In the genomic region with DNA sequence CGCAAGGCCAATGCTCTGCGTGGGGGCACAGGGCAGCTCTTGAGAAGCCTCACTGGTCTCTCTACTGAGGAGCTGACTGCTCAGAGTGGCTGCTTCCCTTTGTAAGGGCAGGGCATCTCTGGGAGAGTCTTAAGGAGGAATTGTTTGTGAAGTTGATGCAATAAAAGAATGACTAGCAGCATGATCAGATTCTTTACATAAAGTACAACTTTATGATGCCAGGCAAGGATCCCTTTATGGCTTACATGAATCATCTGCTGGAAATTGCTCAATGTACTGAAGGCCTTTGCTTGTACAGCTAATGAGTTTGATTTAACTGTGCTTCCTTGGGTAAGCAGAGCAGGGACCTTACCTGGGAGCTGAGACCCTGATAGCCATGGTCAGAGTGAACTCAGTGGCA, we compare ENCODE assay signal across 22 mouse cellular contexts. TPM values are rescaled to one million over a fixed set of nuclear protein-coding genes. Genes with fewer than 3 reads are reported as not detected.
DNase-seq lines count a peak whose midpoint lies in the region; ATAC-seq and TF ChIP-seq lines count a peak whose summit lies in the region.
"Had no signal": no experiment of that assay in that cellular context is flagged by ENCODE, and none has a peak within 500 bp of the region (broad histone marks: within the 10 kb centered on the region; RNA-seq: fewer than 3 reads in every experiment).

No protein-coding gene starts in this region.

- H3K9me3 ChIP-seq in liver, postnatal 0 days (ENCODE audit: low read length), result no peaks in the 10 kb centered on the region
- H3K9me3 ChIP-seq in intestine, embryonic 15.5 days, result no peaks in the 10 kb centered on the region
- H3K9me3 ChIP-seq in stomach, postnatal 0 days (ENCODE audit: control insufficient read depth, low read length), result no peaks in the 10 kb centered on the region
- H3K9me3 ChIP-seq: embryonic facial prominence, embryonic 12.5 days; forebrain, embryonic 12.5 days; heart, embryonic 13.5 days; hindbrain, embryonic 15.5 days had no signal

- peaks cover 17% of the 10 kb centered on the region for H3K36me3 ChIP-seq in liver, adult 2 months (ENCODE audit: control insufficient read depth, insufficient read depth, low read length)
- H3K36me3 ChIP-seq in liver, postnatal 0 days (replicated peaks; ENCODE audit: insufficient read depth, low read length), result no peaks in the 10 kb centered on the region
- no peaks in the 10 kb centered on the region for H3K36me3 ChIP-seq in intestine, embryonic 15.5 days
- H3K36me3 ChIP-seq in stomach, postnatal 0 days (ENCODE audit: control insufficient read depth, insufficient read depth, low read length), result no peaks in the 10 kb centered on the region
- H3K36me3 ChIP-seq: embryonic facial prominence, embryonic 12.5 days; forebrain, embryonic 12.5 days; heart, embryonic 13.5 days; hindbrain, embryonic 15.5 days had no signal

- WGBS in liver, adult 2 months, result 92% methylated on average over 2 of the region's 2 CpGs
- 88% methylated on average over 2 of the region's 2 CpGs for WGBS in liver, postnatal 0 days (ENCODE audit: insufficient replicate concordance)
- WGBS in intestine, embryonic 15.5 days, result 54% methylated on average over 2 of the region's 2 CpGs
- 89% methylated on average over 2 of the region's 2 CpGs for WGBS in stomach, postnatal 0 days

- H3K9ac ChIP-seq in liver, adult 2 months (ENCODE audit: low read depth, low read length), result no peak overlapping the region
- H3K9ac ChIP-seq in liver, postnatal 0 days (replicated peaks), result no peak overlapping the region
- H3K9ac ChIP-seq in intestine, embryonic 15.5 days, result no peak overlapping the region
- no peak overlapping the region for H3K9ac ChIP-seq in stomach, postnatal 0 days (ENCODE audit: low read length)
- H3K9ac ChIP-seq: embryonic facial prominence, embryonic 12.5 days; forebrain, embryonic 12.5 days; forebrain, postnatal 0 days; heart, embryonic 13.5 days; hindbrain, embryonic 15.5 days had no signal

- H3K79me2 ChIP-seq in liver, adult 2 months (ENCODE audit: control insufficient read depth, insufficient read depth, low read length), result peaks cover 20% of the 10 kb centered on the region; the same call in 1 of the 2 replicates

- no peak for TF ChIP-seq CTCF in liver, adult 2 months (IDR thresholded peaks at IDR 0.05; ENCODE audit: low read depth, low read length)
- no peak for TF ChIP-seq CTCF in liver, postnatal 0 days (IDR thresholded peaks at IDR 0.05; ENCODE audit: low read depth)
- TF ChIP-seq CTCF in bone marrow macrophage, adult 2 months (IDR thresholded peaks at IDR 0.05; ENCODE audit: low read depth, low read length), result no peak
- TF ChIP-seq CTCF in stomach, postnatal 0 days (IDR thresholded peaks at IDR 0.05; ENCODE audit: low read depth), result no peak

- ATAC-seq in liver, postnatal 0 days, result no peak
- ATAC-seq in intestine, embryonic 15.5 days, result peak; percentile 90
- peak; percentile 68 for ATAC-seq in stomach, postnatal 0 days (ENCODE audit: low FRiP score, low TSS enrichment)
- ATAC-seq: forebrain, postnatal 0 days had no signal

- TF ChIP-seq POLR2A in liver, adult 2 months (IDR thresholded peaks at IDR 0.05; ENCODE audit: extremely low read depth, insufficient read depth, low read length), result no peak
- no peak for TF ChIP-seq POLR2A in bone marrow macrophage, adult 2 months (IDR thresholded peaks at IDR 0.05; ENCODE audit: borderline replicate concordance, low read depth, low read length)

- H3K27ac ChIP-seq in liver, adult 2 months (replicated peaks; ENCODE audit: insufficient read depth, low read depth, low read length), result peak overlapping the region; percentile 34; the same call in 1 of the 2 replicates
- no peak overlapping the region for H3K27ac ChIP-seq in liver, postnatal 0 days (ENCODE audit: low read depth)
- 0 out of 2 replicates have a peak overlapping the region, but pooled peaks have one; percentile 1 for H3K27ac ChIP-seq in bone marrow macrophage, adult 2 months (ENCODE audit: insufficient read depth, low read depth, low read length)
- no peak overlapping the region for H3K27ac ChIP-seq in intestine, embryonic 15.5 days
- no peak overlapping the region for H3K27ac ChIP-seq in stomach, postnatal 0 days (replicated peaks)
- H3K27ac ChIP-seq: embryonic facial prominence, embryonic 12.5 days; forebrain, embryonic 12.5 days; gastrocnemius, adult 2 months; heart, embryonic 13.5 days; hindbrain, embryonic 15.5 days had no signal

- H3K27me3 ChIP-seq in liver, adult 2 months (ENCODE audit: control insufficient read depth, insufficient read depth, low read length), result no peaks in the 10 kb centered on the region
- no peaks in the 10 kb centered on the region for H3K27me3 ChIP-seq in liver, postnatal 0 days (ENCODE audit: insufficient read depth, low read length)
- H3K27me3 ChIP-seq in intestine, embryonic 15.5 days (replicated peaks), result no peaks in the 10 kb centered on the region
- no peaks in the 10 kb centered on the region for H3K27me3 ChIP-seq in stomach, postnatal 0 days (ENCODE audit: control insufficient read depth, insufficient read depth, low read length)
- H3K27me3 ChIP-seq: embryonic facial prominence, embryonic 12.5 days; forebrain, embryonic 12.5 days; heart, embryonic 13.5 days; hindbrain, embryonic 15.5 days had no signal

- DNase-seq in liver, adult 2 months (ENCODE audit: extremely low read depth, low read depth, low spot score), result no peak
- DNase-seq in liver, postnatal 0 days, result no peak
- no peak for DNase-seq in stomach, postnatal 0 days (ENCODE audit: low spot score)
- no peak for DNase-seq in right cerebral cortex, postnatal 14 days
- DNase-seq in neural tube, embryonic 10.5 days (ENCODE audit: extremely low spot score, low spot score), result no peak
- DNase-seq in urinary bladder, adult 2 months (ENCODE audit: low spot score), result no peak
- DNase-seq: adrenal gland, adult 8-10 months; adrenal gland, postnatal 36 days; cerebellum, adult 11-12 months; cerebellum, adult 9-10 months; cerebellum, postnatal 25 days; forebrain, postnatal 0 days; gastrocnemius, adult 2 months; gastrocnemius, postnatal 25 days; heart, adult 11 months; heart, postnatal 36 days had no signal

- TF ChIP-seq EP300 in liver, postnatal 0 days (IDR thresholded peaks at IDR 0.05; ENCODE audit: low read depth), result no peak
- TF ChIP-seq EP300 in stomach, postnatal 0 days (optimal IDR thresholded peaks at IDR 0.05), result no peak

- no peak overlapping the region for H3K4me2 ChIP-seq in liver, postnatal 0 days (ENCODE audit: low read depth, low read length)
- no peak overlapping the region for H3K4me2 ChIP-seq in intestine, embryonic 15.5 days (replicated peaks)
- no peak overlapping the region for H3K4me2 ChIP-seq in stomach, postnatal 0 days (replicated peaks; ENCODE audit: low read depth)
- H3K4me2 ChIP-seq: embryonic facial prominence, embryonic 12.5 days; forebrain, embryonic 12.5 days; heart, embryonic 13.5 days; hindbrain, embryonic 15.5 days had no signal

- H3K4me1 ChIP-seq in liver, adult 2 months (ENCODE audit: control insufficient read depth, insufficient read depth, low read length), result peaks cover 46% of the 10 kb centered on the region
- H3K4me1 ChIP-seq in liver, postnatal 0 days (ENCODE audit: insufficient read depth), result peaks cover 9% of the 10 kb centered on the region
- peaks cover 39% of the 10 kb centered on the region for H3K4me1 ChIP-seq in bone marrow macrophage, adult 2 months (ENCODE audit: control insufficient read depth, insufficient read depth, low read length)
- H3K4me1 ChIP-seq in intestine, embryonic 15.5 days (replicated peaks), result 0 out of 2 replicates have a peak, but pooled peaks cover 2% of the 10 kb centered on the region
- H3K4me1 ChIP-seq in stomach, postnatal 0 days (replicated peaks; ENCODE audit: control insufficient read depth, insufficient read depth), result 0 out of 2 replicates have a peak, but pooled peaks cover 2% of the 10 kb centered on the region
- H3K4me1 ChIP-seq: embryonic facial prominence, embryonic 12.5 days; forebrain, embryonic 12.5 days; heart, embryonic 13.5 days; hindbrain, embryonic 15.5 days had no signal

- no peak overlapping the region for H3K4me3 ChIP-seq in liver, adult 2 months (ENCODE audit: insufficient read depth, low read depth, low read length)
- H3K4me3 ChIP-seq in liver, postnatal 0 days (ENCODE audit: low read depth, low read length), result no peak overlapping the region
- no peak overlapping the region for H3K4me3 ChIP-seq in bone marrow macrophage, adult 2 months (ENCODE audit: insufficient read depth, low read length)
- H3K4me3 ChIP-seq in intestine, embryonic 15.5 days (replicated peaks), result no peak overlapping the region
- no peak overlapping the region for H3K4me3 ChIP-seq in stomach, postnatal 0 days (ENCODE audit: low read depth, low read length)
- H3K4me3 ChIP-seq: embryonic facial prominence, embryonic 12.5 days; forebrain, embryonic 12.5 days; gastrocnemius, adult 2 months; heart, embryonic 13.5 days; hindbrain, embryonic 15.5 days had no signal

RNA-seq across cellular contexts. Expression of gene Sqor, which starts 18.7 kb away (rescaled TPM):
- 332 and 378 TPM in 2 replicates for total RNA-seq in liver, adult 2 months (2014; rRNA removed)
- polyA plus RNA-seq in liver, adult 2 months (2012; rRNA removed), result 162 and 165 TPM in 2 replicates
- 14.6 and 15.4 TPM in 2 replicates for polyA plus RNA-seq in liver, postnatal 0 days (2015; fragmentation: Nextera tagmentation; extraction: Ambion mirVana)
- 111 and 118 TPM in 2 replicates for polyA plus RNA-seq in bone marrow macrophage, adult 2 months (2012; ENCODE audit: insufficient read depth, insufficient read length, missing spikeins)
- polyA plus RNA-seq in intestine, embryonic 15.5 days (2015; fragmentation: Nextera tagmentation; extraction: Ambion mirVana), result 25.7 and 27.3 TPM in 2 replicates
- polyA plus RNA-seq in stomach, postnatal 0 days (2015; fragmentation: Nextera tagmentation; extraction: Ambion mirVana), result 79.2 and 90.4 TPM in 2 replicates
- polyA plus RNA-seq in urinary bladder, adult 2 months (2012; rRNA removed), result 87.2 and 91.2 TPM in 2 replicates

RNA-seq across cellular contexts. Expression of gene Bloc1s6, which starts 45.4 kb away (rescaled TPM):
- 7.7 and 8.5 TPM in 2 replicates for total RNA-seq in liver, adult 2 months (2014; rRNA removed)
- polyA plus RNA-seq in liver, adult 2 months (2012; rRNA removed), result 11.1 and 17.2 TPM in 2 replicates
- polyA plus RNA-seq in liver, postnatal 0 days (2015; fragmentation: Nextera tagmentation; extraction: Ambion mirVana), result 12.6 and 13.4 TPM in 2 replicates
- polyA plus RNA-seq in bone marrow macrophage, adult 2 months (2012; ENCODE audit: insufficient read depth, insufficient read length, missing spikeins), result 48.0 and 48.8 TPM in 2 replicates
- 46.8 and 46.9 TPM in 2 replicates for polyA plus RNA-seq in intestine, embryonic 15.5 days (2015; fragmentation: Nextera tagmentation; extraction: Ambion mirVana)
- 30.4 and 32.7 TPM in 2 replicates for polyA plus RNA-seq in stomach, postnatal 0 days (2015; fragmentation: Nextera tagmentation; extraction: Ambion mirVana)
- polyA plus RNA-seq in urinary bladder, adult 2 months (2012; rRNA removed), result 36.0 and 38.2 TPM in 2 replicates

Comparison
In these comparisons a context has a peak if more than half of its experiments do, and no peak if none do; other contexts are left out.
1. H3K27ac ChIP-seq: peak in liver, adult 2 months (single experiment) and bone marrow macrophage, adult 2 months (single experiment); none in liver, postnatal 0 days (single experiment), intestine, embryonic 15.5 days (single experiment) and stomach, postnatal 0 days (single experiment).